Mouse (Mus musculus) lung, postnatal 0 days (tissue): ENCODE data around the gene Kpnb1.

ENCODE experiments used
- CTCF ChIP-seq: IDR thresholded peaks from 2 replicates; pipeline ENCODE4 v1.5.1; 2016; ENCODE audit warnings: antibody characterized with exemption, mild to moderate bottlenecking
- EP300 ChIP-seq: IDR thresholded peaks from 2 replicates; pipeline ENCODE4 v1.6.1; 2016; ENCODE audit warnings: antibody characterized with exemption, mild to moderate bottlenecking, control low read depth

DNA sequence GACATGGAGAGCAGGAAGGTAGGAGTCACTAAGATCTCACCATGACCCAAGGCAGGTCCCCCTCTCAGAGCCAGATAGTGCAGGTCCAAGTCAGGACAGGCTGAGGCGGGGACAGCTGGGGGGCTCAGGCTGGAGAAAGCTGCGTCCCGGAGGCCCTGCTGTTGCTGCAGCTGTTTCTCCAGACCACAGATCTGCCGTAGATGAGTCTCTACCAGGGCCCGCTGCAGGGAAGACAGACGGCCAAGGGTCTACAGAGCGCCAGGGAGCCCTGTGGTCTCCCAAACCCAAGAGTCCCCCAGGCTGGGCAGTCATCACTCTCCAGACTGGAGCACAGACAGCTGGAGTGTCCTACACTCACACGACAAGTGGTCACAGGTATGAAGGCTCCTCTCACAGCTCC lies 40.3 kb downstream of the Kpnb1 start:
- TF ChIP-seq CTCF (no peak), EP300 (no peak)
